Mouse (Mus musculus) lung, embryonic 15.5 days (tissue): Measurements from ENCODE around the gene Mef2c. TPM values are rescaled to one million over a fixed set of nuclear protein-coding genes. Genes with fewer than 3 reads are reported as not detected.

Experiments used
- ATAC-seq: fragments of 200-750 bp; cut with Nextera tagmentation; 2 replicates; pipeline ENCODE4 v1.8.0; 2017; ENCODE audit warnings: moderate number of reproducible peaks, borderline replicate concordance; ENCODE audit not compliant: low FRiP score, low TSS enrichment; ENCODE audit errors: extremely low read depth
- H3K27ac ChIP-seq: fragments of 300-500 bp; sonication (generic); 2 replicates; pipeline ENCODE4 v1.5.1; 2015; ENCODE audit warnings: moderate library complexity, mild to moderate bottlenecking, inconsistent platforms
- H3K27me3 ChIP-seq: fragments of 300-500 bp; sonication (generic); 2 replicates; pipeline ENCODE4 v1.6.1; 2015; ENCODE audit warnings: inconsistent platforms
- H3K36me3 ChIP-seq: fragments of 300-500 bp; sonication (generic); 2 replicates; pipeline ENCODE4 v1.6.1; 2015; ENCODE audit warnings: inconsistent platforms
- H3K4me1 ChIP-seq: fragments of 300-500 bp; sonication (generic); 2 replicates; pipeline ENCODE4 v1.6.1; 2015; ENCODE audit warnings: inconsistent platforms
- H3K4me2 ChIP-seq: fragments of 300-500 bp; sonication (generic); 2 replicates; pipeline ENCODE4 v1.6.1; 2015; ENCODE audit warnings: inconsistent platforms, mild to moderate bottlenecking, moderate library complexity
- H3K4me3 ChIP-seq: fragments of 300-500 bp; sonication (generic); 2 replicates; pipeline ENCODE4 v1.5.1; 2015; ENCODE audit warnings: mild to moderate bottlenecking, inconsistent platforms
- H3K9ac ChIP-seq: fragments of 300-500 bp; sonication (generic); 2 replicates; pipeline ENCODE4 v1.6.1; 2015; ENCODE audit warnings: inconsistent platforms
- H3K9me3 ChIP-seq: fragments of 300-500 bp; sonication (generic); 2 replicates; pipeline ENCODE4 v1.6.1; 2016; ENCODE audit warnings: inconsistent platforms
- WGBS: fragments of 180-500 bp; shearing (Covaris S2); methylation state at CpG from one replicate; pipeline ENCODE4 v1.1.7; 2015; 5-methylcytosine and 5-hydroxymethylcytosine counted together
- polyA plus RNA-seq: library from polyadenylated mRNA; unstranded; fragments of >200 nt; fragmentation: Nextera tagmentation; extraction: Ambion mirVana; gene quantifications from 2 replicates; pipeline ENCODE4 v1.2.1, GENCODE M21; 2015

The Mef2c gene
- polyA plus RNA-seq, 1 experiment from 2014 or later: 57.8 TPM

DNA sequence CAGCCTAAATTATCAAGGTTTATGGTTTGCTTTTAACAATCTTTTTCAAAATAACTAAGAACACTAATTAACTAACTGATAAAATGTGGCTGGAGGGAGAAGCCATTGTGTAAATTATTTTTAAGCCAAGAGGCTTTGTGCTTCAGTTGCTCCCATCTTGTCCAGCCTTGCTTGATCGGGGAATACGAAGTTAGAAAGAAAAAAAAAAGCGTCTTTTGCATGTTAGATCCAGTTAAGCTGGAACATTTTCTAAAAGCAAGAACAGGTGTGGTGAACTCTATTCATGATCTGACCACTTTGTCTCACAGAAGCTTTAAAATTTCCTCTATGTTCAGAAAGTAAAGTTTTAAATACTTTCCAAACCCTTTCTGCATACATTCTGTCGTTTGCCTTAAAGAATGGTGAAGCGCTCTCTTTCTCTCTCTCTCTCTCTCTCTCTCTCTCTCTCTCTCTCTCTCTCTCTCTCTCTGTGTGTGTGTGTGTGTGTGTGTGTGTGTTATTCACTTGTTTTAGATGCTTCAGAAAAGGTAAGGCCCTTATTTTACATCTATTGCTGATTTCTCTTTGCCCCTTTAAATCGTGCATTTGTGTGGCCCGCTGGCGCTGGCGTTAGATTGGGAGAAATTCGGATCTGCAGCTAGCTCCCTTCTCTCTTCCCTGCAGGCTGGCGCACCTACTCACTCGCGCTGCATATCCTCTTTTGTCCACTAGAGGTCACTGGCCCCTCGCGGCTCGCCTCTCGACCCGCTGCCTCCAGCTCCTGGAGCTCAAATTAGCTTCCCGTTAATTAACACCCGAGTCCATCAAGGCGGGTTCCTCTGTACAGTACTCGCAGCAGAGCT lies 210.9 kb downstream of the Mef2c start:
- Histone ChIP-seq H3K9ac (no peak overlapping the region), H3K36me3 (no peaks in the 10 kb centered on the region), H3K4me3 (peak overlapping the region; percentile 2; the same call in 1 of the 2 replicates), H3K4me1 (peaks cover 4% of the 10 kb centered on the region; the same call in 1 of the 2 replicates), H3K9me3 (no peaks in the 10 kb centered on the region), H3K27ac (no peak overlapping the region), H3K4me2 (peak overlapping the region; percentile 37), H3K27me3 (peaks cover 89% of the 10 kb centered on the region)
- no peak for ATAC-seq
- 3% methylated on average over 22 of the region's 22 CpGs for whole genome bisulfite sequencing

DNA sequence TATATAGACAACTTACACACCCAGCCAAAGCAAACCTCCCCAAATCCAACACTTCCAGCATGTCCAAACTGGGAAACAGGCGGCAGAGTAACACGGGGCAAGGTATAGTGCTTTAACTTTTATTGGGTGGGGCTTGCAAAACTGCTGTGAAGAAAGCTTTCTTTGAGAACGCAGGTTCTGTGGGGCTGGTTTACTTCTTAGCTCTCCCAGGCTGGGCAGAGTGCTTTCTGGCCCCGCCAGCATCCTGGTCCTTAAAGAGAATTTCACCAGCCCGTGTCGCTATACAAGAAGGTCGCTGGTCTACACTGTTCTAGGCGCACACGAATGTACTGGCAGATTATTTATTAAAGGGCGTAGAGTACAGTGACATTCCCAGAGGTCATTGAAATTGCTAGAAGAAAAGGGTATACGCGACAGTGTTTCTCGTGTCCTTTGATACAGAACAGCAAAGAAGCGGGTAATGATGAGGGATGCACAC lies 211.5 kb downstream of the Mef2c start:
- Histone ChIP-seq H3K9me3 (no peaks in the 10 kb centered on the region), H3K36me3 (no peaks in the 10 kb centered on the region), H3K9ac (no peak overlapping the region), H3K4me2 (peak overlapping the region; percentile 37), H3K27ac (no peak overlapping the region), H3K4me1 (peaks cover 4% of the 10 kb centered on the region; the same call in 1 of the 2 replicates), H3K27me3 (peaks cover 93% of the 10 kb centered on the region), H3K4me3 (peak overlapping the region; percentile 2; the same call in 1 of the 2 replicates)
- WGBS: 6% methylated on average over 14 of the region's 14 CpGs
- ATAC-seq: no peak

DNA sequence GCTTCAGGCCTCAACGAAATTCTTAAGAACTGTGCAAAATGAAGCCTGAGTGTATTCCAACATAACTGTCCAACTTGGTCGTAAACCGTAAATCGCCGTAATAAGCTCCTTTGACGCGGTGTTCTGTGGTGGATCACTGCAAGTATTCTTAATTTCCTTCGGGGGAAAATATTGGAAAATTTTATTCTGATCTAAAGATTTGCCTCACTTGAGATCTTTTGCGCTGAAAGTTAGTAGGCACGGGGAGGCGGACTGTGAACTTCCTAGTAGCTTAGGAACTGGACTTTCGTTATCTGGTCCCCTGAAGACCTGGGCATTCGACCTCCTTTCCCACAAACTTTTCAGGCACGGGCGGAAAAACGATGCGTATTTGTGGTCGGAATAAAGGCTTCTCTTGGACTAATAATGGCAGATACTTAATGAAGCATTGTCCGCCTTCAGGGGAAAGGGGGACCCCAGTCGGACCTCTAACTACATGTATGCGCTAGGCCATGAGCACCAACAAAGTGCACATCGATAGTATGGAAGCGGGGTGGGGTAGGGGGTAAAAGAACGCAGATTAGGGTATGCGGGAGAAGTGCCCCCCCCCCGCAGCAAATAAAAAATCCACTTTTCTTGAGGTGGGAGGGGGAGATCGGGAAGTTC lies 212.3 kb downstream of the Mef2c start:
- Histone ChIP-seq H3K4me3 (no peak overlapping the region), H3K4me2 (peak overlapping the region; percentile 6; the same call in 1 of the 2 replicates), H3K9me3 (no peaks in the 10 kb centered on the region), H3K27me3 (peaks cover 97% of the 10 kb centered on the region), H3K9ac (no peak overlapping the region), H3K27ac (no peak overlapping the region), H3K36me3 (no peaks in the 10 kb centered on the region), H3K4me1 (peaks cover 8% of the 10 kb centered on the region; the same call in 1 of the 2 replicates)
- no peak for ATAC-seq
- WGBS: 5% methylated on average over 27 of the region's 27 CpGs
